Mouse (Mus musculus) ovary, postnatal 14 days (tissue): ENCODE measurements around the gene Bace2.

Source experiments
- DNase-seq: peaks from one replicate; pipeline ENCODE4 v3.0.0; 2022; ENCODE audit warnings: low spot score

Bace2 gene

GRCm38 (mm10) chr16:97356499-97357187 is at the start of gene Bace2:
Gene Bace2 (plus strand): TSS chr16:97356742.
- DNase-seq = peak; percentile 57

- no peak for DNase-seq
These were observed 48.9 kb upstream of the Bace2 start for GRCm38 (mm10) chr16:97307594-97307993.

- DNase-seq = no peak
These were observed 46.6 kb upstream of the Bace2 start for GRCm38 (mm10) chr16:97309796-97310569.

- DNase-seq = no peak
These were observed 46.0 kb upstream of the Bace2 start for GRCm38 (mm10) chr16:97310570-97310846.

GRCm38 (mm10) chr16:97312960-97313686 is 43.4 kb upstream of the Bace2 start:
- peak; percentile 76 for DNase-seq

GRCm38 (mm10) chr16:97321576-97321975 is 35.0 kb upstream of the Bace2 start:
- no peak for DNase-seq

- no peak for DNase-seq
These were observed 33.9 kb upstream of the Bace2 start for GRCm38 (mm10) chr16:97322604-97323003.

- no peak for DNase-seq
These were observed 30.6 kb upstream of the Bace2 start for GRCm38 (mm10) chr16:97325975-97326374.

- no peak for DNase-seq
These were observed 27.9 kb upstream of the Bace2 start for GRCm38 (mm10) chr16:97328602-97329001.

GRCm38 (mm10) chr16:97353013-97353412 is 3.5 kb upstream of the Bace2 start:
- no peak for DNase-seq

GRCm38 (mm10) chr16:97354632-97355031 is 1.9 kb upstream of the Bace2 start:
- no peak for DNase-seq

GRCm38 (mm10) chr16:97357188-97357821 is 763 bp downstream of the Bace2 start:
- peak; percentile 16 for DNase-seq

GRCm38 (mm10) chr16:97362231-97362888 is 5.8 kb downstream of the Bace2 start:
- DNase-seq = no peak

GRCm38 (mm10) chr16:97366141-97366540 is 9.6 kb downstream of the Bace2 start:
- no peak for DNase-seq

GRCm38 (mm10) chr16:97370258-97370657 is 13.7 kb downstream of the Bace2 start:
- peak; percentile 21 for DNase-seq

- DNase-seq = no peak
These were observed 31.4 kb downstream of the Bace2 start for GRCm38 (mm10) chr16:97387955-97388354.

GRCm38 (mm10) chr16:97391289-97391688 is 34.7 kb downstream of the Bace2 start:
- DNase-seq = no peak

- DNase-seq = no peak
These were observed 35.3 kb downstream of the Bace2 start for GRCm38 (mm10) chr16:97391701-97392384.

GRCm38 (mm10) chr16:97396436-97396835 is 39.9 kb downstream of the Bace2 start:
- no peak for DNase-seq

GRCm38 (mm10) chr16:97397945-97398531 is 41.5 kb downstream of the Bace2 start:
- DNase-seq = no peak

- no peak for DNase-seq
These were observed 43.4 kb downstream of the Bace2 start for GRCm38 (mm10) chr16:97399991-97400390.
